ENCODE assay signal across 23 mouse cellular contexts in genomic region chr9:60861030-60861429, GRCm38 (mm10).
"Had no signal": no experiment of that assay in that cellular context is flagged by ENCODE, and none has a peak within 500 bp of the region (broad histone marks: within the 10 kb centered on the region; RNA-seq: fewer than 3 reads in every experiment).

No protein-coding gene starts in this region.

- ATAC-seq: liver, embryonic 12.5 days had no signal

- H3K36me3 ChIP-seq: liver, embryonic 12.5 days; liver, embryonic 15.5 days; neural tube, embryonic 15.5 days had no signal

- H3K27me3 ChIP-seq: limb, embryonic 13.5 days; liver, embryonic 12.5 days; liver, embryonic 15.5 days; lung, embryonic 15.5 days; megakaryocyte, embryonic 14.5 days; midbrain, embryonic 12.5 days; neural tube, embryonic 12.5 days; neural tube, embryonic 15.5 days; stomach, embryonic 15.5 days had no signal

- H3K9ac ChIP-seq: limb, embryonic 13.5 days; liver, embryonic 12.5 days; liver, embryonic 15.5 days; lung, embryonic 15.5 days; midbrain, embryonic 12.5 days; neural tube, embryonic 12.5 days; neural tube, embryonic 15.5 days; stomach, embryonic 15.5 days had no signal

- H3K4me2 ChIP-seq: limb, embryonic 13.5 days; liver, embryonic 12.5 days; liver, embryonic 15.5 days; lung, embryonic 15.5 days; midbrain, embryonic 12.5 days; neural tube, embryonic 12.5 days; neural tube, embryonic 15.5 days; stomach, embryonic 15.5 days had no signal

- H3K9me3 ChIP-seq: limb, embryonic 10.5 days; limb, embryonic 13.5 days; liver, embryonic 12.5 days; liver, embryonic 15.5 days; lung, embryonic 15.5 days; megakaryocyte, embryonic 14.5 days; midbrain, embryonic 12.5 days; neural tube, embryonic 12.5 days; neural tube, embryonic 15.5 days; stomach, embryonic 15.5 days had no signal

- DNase-seq: kidney, adult 2 months; kidney, postnatal 25 days; layer of hippocampus, adult 9-11 months; liver; lung, adult 18-20 months; lung, postnatal 10 days; lung, postnatal 36 days; right cerebral cortex, adult 18-20 months; right cerebral cortex, postnatal 14 days; spleen, adult 18-20 months; thymus, postnatal 25 days had no signal

- H3K4me3 ChIP-seq: layer of hippocampus, adult 2 months; limb, embryonic 10.5 days; limb, embryonic 13.5 days; liver, embryonic 12.5 days; liver, embryonic 15.5 days; lung, embryonic 15.5 days; megakaryocyte, embryonic 14.5 days; midbrain, embryonic 12.5 days; neural tube, embryonic 12.5 days; neural tube, embryonic 15.5 days; stomach, embryonic 15.5 days had no signal

- H3K4me1 ChIP-seq: liver, embryonic 15.5 days; stomach, embryonic 15.5 days had no signal

- H3K27ac ChIP-seq: kidney, postnatal 0 days; layer of hippocampus, adult 2 months; limb, embryonic 10.5 days; limb, embryonic 13.5 days; liver, embryonic 12.5 days; liver, embryonic 15.5 days; lung, embryonic 15.5 days; midbrain, embryonic 12.5 days; neural tube, embryonic 12.5 days; neural tube, embryonic 15.5 days; stomach, embryonic 15.5 days had no signal
